Mouse (Mus musculus): ENCODE results near the gene Klhl18.
A peak's percentile ranks its signal among the peaks of the same experiment; 100 is the strongest.
"Not testable (repeated sequence)": the region's sequence is repeated elsewhere in the genome, so short reads cannot be mapped to it uniquely, and the experiment has no call there.

Gene Klhl18

GRCm38 (mm10) chr9:110419511-110420112 is 56.9 kb downstream of the Klhl18 start, which contains the start of gene Ngp:
Gene Ngp (plus strand): TSS chr9:110419747.
- DNase-seq: no peak

GRCm38 (mm10) chr9:110413785-110414184 is 62.7 kb downstream of the Klhl18 start:
- no peak for DNase-seq

- no peak for DNase-seq
These were observed 63.6 kb downstream of the Klhl18 start for GRCm38 (mm10) chr9:110412926-110413325.

GRCm38 (mm10) chr9:110410908-110411887 is 65.3 kb downstream of the Klhl18 start:
- peak; percentile 52 to 73 for DNase-seq

- DNase-seq: peak; percentile 88 to 89
These were observed 68.3 kb downstream of the Klhl18 start, which contains the start of gene Ptpn23 for GRCm38 (mm10) chr9:110408099-110408773. Gene Ptpn23 (minus strand): TSS chr9:110408213.

- DNase-seq: no peak
These were observed 69.0 kb downstream of the Klhl18 start for GRCm38 (mm10) chr9:110407311-110408098.

- not testable (repeated sequence) for DNase-seq
These were observed 73.3 kb downstream of the Klhl18 start for GRCm38 (mm10) chr9:110403240-110403639.

- no peak for DNase-seq
These were observed 73.8 kb downstream of the Klhl18 start for GRCm38 (mm10) chr9:110402731-110403130.

- no peak for DNase-seq
These were observed 75.8 kb downstream of the Klhl18 start for GRCm38 (mm10) chr9:110400650-110401049.

GRCm38 (mm10) chr9:110393295-110393694 is 83.2 kb downstream of the Klhl18 start:
- no peak for DNase-seq

GRCm38 (mm10) chr9:110390843-110391242 is 85.7 kb downstream of the Klhl18 start:
- no peak for DNase-seq

GRCm38 (mm10) chr9:110388011-110388410 is 88.5 kb downstream of the Klhl18 start:
- no peak for DNase-seq

GRCm38 (mm10) chr9:110384369-110384929 is 92.0 kb downstream of the Klhl18 start:
- no peak for DNase-seq

- no peak for DNase-seq
These were observed 95.2 kb downstream of the Klhl18 start for GRCm38 (mm10) chr9:110381292-110381691.

- DNase-seq: no peak
These were observed 95.8 kb downstream of the Klhl18 start for GRCm38 (mm10) chr9:110380662-110381061.

GRCm38 (mm10) chr9:110379361-110379760 is 97.1 kb downstream of the Klhl18 start:
- no peak for DNase-seq

GRCm38 (mm10) chr9:110377655-110378054 is 98.8 kb downstream of the Klhl18 start:
- DNase-seq: not testable (repeated sequence)

Data from thymus, adult 18-20 months (tissue).